Mouse (Mus musculus): ENCODE data around the gene C1ql4.

GRCm38 (mm10) chr15:99082840-99083239, 4.8 kb downstream of the C1ql4 start:
- no peak for TF ChIP-seq CTCF (conservative IDR thresholded peaks at IDR 0.05; ENCODE audit: low read length)
- no peak for TF ChIP-seq POU5F1 (IDR thresholded peaks at IDR 0.05; ENCODE audit: borderline replicate concordance, low read length)
- no peak for TF ChIP-seq NANOG (IDR thresholded peaks at IDR 0.05; ENCODE audit: borderline replicate concordance, low read length)

Data from E14TG2a.4 (cell line).